ENCODE assay signal across 25 mouse cellular contexts in the genomic region with DNA sequence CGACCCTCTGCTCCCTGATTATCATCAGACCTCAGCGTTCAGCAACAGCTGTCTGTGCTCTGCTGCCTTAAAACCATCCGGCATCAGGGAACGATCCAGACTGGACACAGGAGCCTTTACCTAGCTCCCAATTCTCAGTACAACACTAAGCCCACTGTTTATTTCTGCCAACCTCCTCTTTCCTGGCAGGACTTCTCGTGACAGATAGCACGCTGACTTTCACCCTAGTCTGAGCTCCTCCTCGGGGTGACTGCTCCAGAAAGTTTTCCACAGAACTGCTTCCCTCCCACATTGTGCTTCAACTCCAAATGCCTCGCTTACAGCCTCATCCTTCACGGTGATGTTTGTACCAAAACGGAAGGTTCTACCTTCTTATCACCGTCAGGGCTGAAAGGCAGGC.
"Had no signal": no experiment of that assay in that cellular context is flagged by ENCODE, and none has a peak within 500 bp of the region (broad histone marks: within the 10 kb centered on the region; RNA-seq: fewer than 3 reads in every experiment).

No protein-coding gene starts in this region.

- H3K4me1 ChIP-seq: heart, embryonic 15.5 days; liver, embryonic 12.5 days had no signal

- ATAC-seq: hindbrain, postnatal 0 days; intestine, embryonic 16.5 days; liver, embryonic 12.5 days had no signal

- DNase-seq: gastrocnemius, postnatal 14 days; gastrocnemius, postnatal 36 days; heart, adult 18-20 months; heart, postnatal 14 days; kidney, adult 11 months; kidney, adult 2 months; kidney, adult 9 months; kidney, postnatal 14 days; kidney, postnatal 36 days; layer of hippocampus, adult 9-11 months; layer of hippocampus, postnatal 36 days; left cerebral cortex, postnatal 4 days had no signal

- H3K9me3 ChIP-seq: heart, embryonic 13.5 days; heart, embryonic 15.5 days; hindbrain, embryonic 13.5 days; hindbrain, embryonic 15.5 days; kidney, embryonic 15.5 days; limb, embryonic 13.5 days; limb, embryonic 15.5 days; liver, embryonic 12.5 days had no signal

- H3K4me2 ChIP-seq: heart, embryonic 11.5 days; heart, embryonic 13.5 days; heart, embryonic 15.5 days; hindbrain, embryonic 13.5 days; hindbrain, embryonic 15.5 days; kidney, embryonic 15.5 days; limb, embryonic 13.5 days; limb, embryonic 15.5 days; liver, embryonic 12.5 days had no signal

- H3K9ac ChIP-seq: heart, embryonic 13.5 days; heart, embryonic 15.5 days; hindbrain, embryonic 13.5 days; hindbrain, embryonic 15.5 days; kidney, embryonic 15.5 days; limb, embryonic 13.5 days; limb, embryonic 15.5 days; liver, embryonic 12.5 days; liver, embryonic 14.5 days had no signal

- H3K27me3 ChIP-seq: heart, embryonic 13.5 days; heart, embryonic 15.5 days; hindbrain, embryonic 13.5 days; hindbrain, embryonic 15.5 days; kidney, embryonic 15.5 days; limb, embryonic 13.5 days; limb, embryonic 15.5 days; liver, embryonic 12.5 days had no signal

- H3K36me3 ChIP-seq: heart, embryonic 13.5 days; heart, embryonic 15.5 days; hindbrain, embryonic 13.5 days; hindbrain, embryonic 15.5 days; kidney, embryonic 15.5 days; limb, embryonic 13.5 days; limb, embryonic 15.5 days; liver, embryonic 12.5 days had no signal

- H3K4me3 ChIP-seq: heart, embryonic 13.5 days; heart, embryonic 15.5 days; hindbrain, embryonic 13.5 days; hindbrain, embryonic 15.5 days; kidney, embryonic 15.5 days; limb, embryonic 13.5 days; limb, embryonic 15.5 days; liver, embryonic 12.5 days had no signal

- H3K27ac ChIP-seq: heart, embryonic 13.5 days; heart, embryonic 15.5 days; hindbrain, embryonic 13.5 days; hindbrain, embryonic 15.5 days; hindbrain, postnatal 0 days; kidney, embryonic 15.5 days; kidney, postnatal 0 days; limb, embryonic 13.5 days; limb, embryonic 15.5 days; liver, embryonic 12.5 days; liver, embryonic 14.5 days had no signal
